Mouse (Mus musculus) hindbrain, embryonic 12.5 days (tissue): ENCODE results near the gene Gm9736. TPM values are rescaled to one million over a fixed set of nuclear protein-coding genes. Genes with fewer than 3 reads are reported as not detected.
"Not testable (repeated sequence)": the region's sequence is repeated elsewhere in the genome, so short reads cannot be mapped to it uniquely, and the experiment has no call there.

ENCODE experiments used
- ATAC-seq: fragments of 200-750 bp; cut with Nextera tagmentation; 2 replicates; pipeline ENCODE4 v1.8.0; 2017; ENCODE audit warnings: moderate TSS enrichment; ENCODE audit not compliant: low FRiP score
- H3K27ac ChIP-seq: fragments of 300-500 bp; sonication (generic); 2 replicates; pipeline ENCODE4 v1.5.1; 2016; ENCODE audit warnings: mild to moderate bottlenecking
- H3K27me3 ChIP-seq: fragments of 300-500 bp; sonication (generic); 2 replicates; pipeline ENCODE4 v1.6.1; 2016; ENCODE audit warnings: mild to moderate bottlenecking
- H3K36me3 ChIP-seq: fragments of 300-500 bp; sonication (generic); 2 replicates; pipeline ENCODE4 v1.6.1; 2016; ENCODE audit warnings: mild to moderate bottlenecking
- H3K4me1 ChIP-seq: fragments of 300-500 bp; sonication (generic); 2 replicates; pipeline ENCODE4 v1.6.1; 2016
- H3K4me2 ChIP-seq: fragments of 300-500 bp; sonication (generic); replicated peaks from 2 replicates; pipeline ENCODE4 v1.6.1; 2016; ENCODE audit warnings: mild to moderate bottlenecking
- H3K4me3 ChIP-seq: fragments of 300-500 bp; sonication (generic); 2 replicates; pipeline ENCODE4 v1.5.1; 2016; ENCODE audit warnings: mild to moderate bottlenecking
- H3K9ac ChIP-seq: fragments of 300-500 bp; sonication (generic); 2 replicates; pipeline ENCODE4 v1.6.1; 2016; ENCODE audit warnings: mild to moderate bottlenecking, moderate library complexity
- H3K9me3 ChIP-seq: fragments of 300-500 bp; sonication (generic); replicated peaks from 2 replicates; pipeline ENCODE4 v1.6.1; 2016; ENCODE audit warnings: mild to moderate bottlenecking
- WGBS: fragments of 180-500 bp; shearing (Covaris S2); methylation state at CpG from one replicate; pipeline ENCODE4 v1.1.7; 2016; 5-methylcytosine and 5-hydroxymethylcytosine counted together
- polyA plus RNA-seq: library from polyadenylated mRNA; unstranded; fragments of >200 nt; fragmentation: Nextera tagmentation; extraction: Ambion mirVana; gene quantifications from 2 replicates; pipeline ENCODE4 v1.2.1, GENCODE M21; 2016

Gm9736 gene
- not detected in 2 replicates for polyA plus RNA-seq

DNA sequence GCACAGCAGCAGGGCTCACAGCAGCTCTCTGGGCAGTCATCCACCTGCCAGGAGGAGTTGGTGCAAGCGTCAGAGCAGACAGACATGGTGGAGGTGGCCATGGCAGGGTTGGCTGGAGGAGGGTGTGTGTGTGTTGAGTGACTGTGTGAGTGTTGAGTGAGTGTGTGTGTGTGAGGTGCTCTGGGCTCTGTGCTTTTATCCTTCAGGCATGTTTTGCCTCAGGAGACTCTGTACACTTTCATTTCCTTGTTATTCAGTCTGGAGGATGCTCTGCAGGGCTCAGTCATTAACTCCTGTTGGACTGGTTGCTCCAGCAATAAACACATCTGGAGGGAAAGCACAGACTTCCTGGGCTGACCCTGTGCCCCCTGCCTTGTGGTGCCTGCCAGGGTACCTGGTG lies at the start of gene Gm9736:
Gene Gm9736, minus strand, starts transcription at position 101 of the 400 bp plus-strand sequence.
- 63% methylated on average over 1 of the region's 1 CpGs for WGBS

GRCm38 (mm10) chr10:77798921-77799508 lies 47.9 kb upstream of the Gm9736 start, which contains the start of gene Gm19668:
Gene Gm19668 (minus strand): TSS chr10:77799133.
- Histone ChIP-seq H3K9ac (no peak within 1 kb of the TSS), H3K27ac (peak within 1 kb of the TSS; percentile 40; the same call in 1 of the 2 replicates), H3K27me3 (no peaks in the 10 kb centered on the region), H3K36me3 (no peaks in the 10 kb centered on the region), H3K9me3 (no peaks in the 10 kb centered on the region), H3K4me3 (no peak within 1 kb of the TSS), H3K4me2 (no peak within 1 kb of the TSS), H3K4me1 (peaks cover 12% of the 10 kb centered on the region)
- ATAC-seq = no peak
- WGBS = 57% methylated on average over 8 of the region's 8 CpGs

More for the DNA sequence above, at the start of gene Gm9736:
- not testable (repeated sequence) for H3K27me3 ChIP-seq, ATAC-seq, H3K9ac ChIP-seq, H3K27ac ChIP-seq, H3K4me3 ChIP-seq, H3K4me2 ChIP-seq, H3K4me1 ChIP-seq, H3K36me3 ChIP-seq, H3K9me3 ChIP-seq

DNA sequence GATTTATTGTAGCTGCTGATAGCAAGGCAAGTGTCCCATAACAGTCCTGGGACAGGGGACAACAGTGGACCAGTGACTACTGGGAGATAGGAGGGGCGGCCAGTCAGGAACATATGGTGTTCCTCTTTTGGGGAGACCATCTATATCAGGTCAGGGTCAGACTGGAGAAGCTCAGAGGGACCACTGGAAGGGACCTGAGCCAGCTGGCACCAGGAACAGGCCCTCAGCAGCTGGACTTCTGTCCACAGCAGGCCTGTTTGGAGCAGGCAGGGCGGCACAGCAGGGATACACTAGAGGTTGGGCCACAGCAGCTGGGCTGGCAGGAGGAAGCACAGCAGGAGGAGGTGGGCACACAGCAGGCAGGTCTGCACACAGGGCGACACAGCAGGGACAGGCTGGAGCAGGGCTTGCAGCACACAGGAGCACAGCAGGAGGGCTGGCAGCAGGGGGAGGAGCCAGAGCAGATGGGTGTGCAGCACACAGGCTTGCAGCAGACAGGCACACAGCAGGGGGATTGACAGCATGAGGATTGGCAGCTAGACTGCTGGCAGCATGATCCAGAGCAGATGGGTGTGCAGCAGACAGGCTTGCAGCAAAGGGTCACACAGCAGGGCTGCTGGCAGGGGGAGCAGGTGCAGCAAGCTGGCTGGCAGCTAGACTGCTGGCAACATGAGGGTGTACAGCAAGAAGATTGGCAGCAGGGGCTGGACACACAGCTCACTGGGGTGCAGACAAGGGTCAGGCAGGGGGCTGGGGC lies 47.2 kb upstream of the Gm9736 start:
- H3K36me3 ChIP-seq, H3K4me3 ChIP-seq, H3K9ac ChIP-seq, H3K4me2 ChIP-seq, H3K9me3 ChIP-seq, H3K27me3 ChIP-seq, ATAC-seq: not testable (repeated sequence)
- WGBS = 37% methylated on average over 3 of the region's 3 CpGs
- peaks cover 14% of the 10 kb centered on the region for H3K4me1 ChIP-seq
- peak overlapping the region; percentile 40; the same call in 1 of the 2 replicates for H3K27ac ChIP-seq

GRCm38 (mm10) chr10:77797677-77798076 lies 46.5 kb upstream of the Gm9736 start:
- H3K36me3 ChIP-seq = no peaks in the 10 kb centered on the region
- peaks cover 14% of the 10 kb centered on the region for H3K4me1 ChIP-seq
- H3K27me3 ChIP-seq = no peaks in the 10 kb centered on the region
- no peak overlapping the region for H3K4me3 ChIP-seq
- H3K27ac ChIP-seq = no peak overlapping the region
- no peak for ATAC-seq
- WGBS = 16% methylated on average over 3 of the region's 3 CpGs
- no peaks in the 10 kb centered on the region for H3K9me3 ChIP-seq
- H3K9ac ChIP-seq = no peak overlapping the region
- H3K4me2 ChIP-seq = no peak overlapping the region

DNA sequence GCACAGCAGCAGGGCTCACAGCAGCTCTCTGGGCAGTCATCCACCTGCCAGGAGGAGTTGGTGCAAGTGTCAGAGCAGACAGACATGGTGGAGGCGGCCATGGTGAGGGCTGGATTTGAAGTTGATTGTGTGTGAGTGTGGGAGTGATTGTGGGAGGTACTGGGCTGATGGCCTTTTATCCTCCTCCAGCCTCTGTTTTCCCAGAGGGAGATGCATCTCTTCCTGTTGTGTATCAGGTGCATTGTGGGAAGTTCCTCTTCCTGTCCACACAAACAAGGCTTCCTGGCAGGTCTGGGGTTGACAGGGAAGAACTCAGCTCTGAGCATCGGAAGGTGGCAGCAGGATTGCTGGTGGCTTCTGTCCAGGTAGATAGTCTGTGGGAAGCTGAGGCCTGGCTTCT lies 43.8 kb upstream of the Gm9736 start, which contains the start of gene Gm9639:
Gene Gm9639, minus strand, starts transcription at position 101 of the 400 bp plus-strand sequence.
- no peaks in the 10 kb centered on the region for H3K9me3 ChIP-seq
- no peak for ATAC-seq
- H3K4me3 ChIP-seq = no peak within 1 kb of the TSS
- H3K27ac ChIP-seq = no peak within 1 kb of the TSS
- no peak within 1 kb of the TSS for H3K4me2 ChIP-seq
- no peak within 1 kb of the TSS for H3K9ac ChIP-seq
- WGBS = 45% methylated on average over 2 of the region's 2 CpGs
- H3K27me3 ChIP-seq = no peaks in the 10 kb centered on the region
- H3K36me3 ChIP-seq = no peaks in the 10 kb centered on the region
- peaks cover 14% of the 10 kb centered on the region for H3K4me1 ChIP-seq

DNA sequence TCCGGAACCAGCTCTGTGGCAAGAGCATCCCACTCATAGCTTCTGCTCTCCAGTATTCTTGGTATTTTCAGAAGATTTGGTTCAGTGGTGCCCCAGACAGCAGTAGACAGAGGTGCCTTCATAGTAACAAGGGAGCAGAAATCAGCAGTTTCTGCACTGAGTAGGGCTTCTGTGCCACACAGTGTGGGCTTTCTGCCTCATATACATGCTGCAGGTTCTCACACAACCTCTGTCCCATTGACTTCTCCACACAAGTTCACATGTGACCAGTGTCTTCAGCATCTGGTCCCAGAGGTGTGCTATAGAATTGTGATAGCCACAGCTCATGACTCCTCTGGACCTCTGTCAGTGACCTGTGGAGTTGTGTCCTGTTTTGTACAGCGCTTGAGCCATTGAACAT lies 37.5 kb upstream of the Gm9736 start:
- H3K9me3 ChIP-seq = no peaks in the 10 kb centered on the region
- WGBS = 81% methylated on average over 2 of the region's 2 CpGs
- H3K27ac ChIP-seq = no peak overlapping the region
- no peaks in the 10 kb centered on the region for H3K36me3 ChIP-seq
- H3K9ac ChIP-seq = no peak overlapping the region
- no peaks in the 10 kb centered on the region for H3K4me1 ChIP-seq
- H3K4me2 ChIP-seq = no peak overlapping the region
- no peak for ATAC-seq
- no peaks in the 10 kb centered on the region for H3K27me3 ChIP-seq
- no peak overlapping the region for H3K4me3 ChIP-seq

DNA sequence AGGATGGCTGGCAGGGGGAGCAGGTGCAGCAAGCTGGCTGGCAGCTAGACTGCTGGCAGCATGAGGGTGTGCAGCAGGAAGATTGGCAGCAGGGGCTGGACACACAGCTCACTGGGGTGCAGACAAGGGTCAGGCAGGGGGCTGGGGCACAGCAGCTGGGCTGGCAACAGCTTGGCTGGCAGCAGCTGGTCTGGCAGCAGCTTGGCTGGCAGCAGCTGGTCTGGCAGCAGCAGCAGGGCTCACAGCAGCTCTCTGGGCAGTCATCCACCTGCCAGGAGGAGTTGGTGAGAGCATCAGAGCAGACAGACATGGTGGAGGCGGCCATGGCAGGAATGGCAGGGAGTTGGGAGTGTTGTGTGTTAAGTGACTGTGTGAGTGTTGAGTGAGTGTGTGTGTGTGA lies 36.7 kb upstream of the Gm9736 start, which contains the start of gene Gm7137:
Gene Gm7137, minus strand, starts transcription at position 325 of the 400 bp plus-strand sequence.
- not testable (repeated sequence) for H3K9ac ChIP-seq, H3K4me3 ChIP-seq, H3K36me3 ChIP-seq, H3K4me2 ChIP-seq, H3K27me3 ChIP-seq, H3K27ac ChIP-seq, H3K4me1 ChIP-seq, H3K9me3 ChIP-seq, ATAC-seq
- 50% methylated on average over 1 of the region's 1 CpGs for WGBS

DNA sequence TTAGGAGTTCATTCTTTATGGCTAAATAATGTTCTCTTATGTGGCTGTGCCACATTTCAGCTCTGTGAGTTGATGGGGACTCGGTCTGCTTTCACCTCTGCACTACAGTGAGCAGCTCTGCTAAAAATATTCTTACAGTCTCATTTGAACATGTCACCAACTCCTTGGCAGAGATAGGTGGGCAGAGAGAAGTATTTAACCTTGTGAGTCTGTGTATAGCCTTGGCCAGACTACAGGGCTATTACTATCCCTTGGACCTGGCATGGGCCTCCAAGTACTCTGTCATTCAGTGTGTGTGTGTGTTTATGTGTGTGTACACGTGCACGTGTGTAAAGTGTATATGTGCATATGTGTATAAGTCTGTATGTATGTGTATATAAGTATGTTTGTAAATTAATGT lies 32.2 kb upstream of the Gm9736 start:
- H3K4me1 ChIP-seq, H3K27me3 ChIP-seq, H3K9ac ChIP-seq, H3K36me3 ChIP-seq, H3K4me3 ChIP-seq, H3K9me3 ChIP-seq, ATAC-seq, H3K4me2 ChIP-seq, H3K27ac ChIP-seq: not testable (repeated sequence)
- WGBS = 98% methylated on average over 3 of the region's 3 CpGs

DNA sequence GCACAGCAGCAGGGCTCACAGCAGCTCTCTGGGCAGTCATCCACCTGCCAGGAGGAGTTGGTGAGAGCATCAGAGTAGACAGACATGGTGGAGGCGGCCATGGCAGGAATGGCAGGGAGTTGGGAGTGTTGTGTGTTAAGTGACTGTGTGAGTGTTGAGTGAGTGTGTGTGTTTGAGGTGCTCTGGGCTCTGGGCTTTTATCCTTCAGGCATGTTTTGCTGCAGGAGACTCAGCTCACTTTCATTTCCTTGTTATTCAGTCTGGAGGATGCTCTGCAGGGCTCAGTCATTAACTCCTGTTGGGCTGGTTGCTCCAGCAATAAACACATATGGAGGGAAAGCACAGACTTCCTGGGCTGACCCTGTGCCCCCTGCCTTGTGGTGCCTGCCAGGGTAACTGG lies 31.3 kb upstream of the Gm9736 start, which contains the start of gene Gm3250:
Gene Gm3250, minus strand, starts transcription at position 101 of the 400 bp plus-strand sequence.
- H3K9me3 ChIP-seq, H3K4me1 ChIP-seq, H3K27me3 ChIP-seq, H3K36me3 ChIP-seq, ATAC-seq, H3K9ac ChIP-seq, H3K4me3 ChIP-seq, H3K27ac ChIP-seq, H3K4me2 ChIP-seq: not testable (repeated sequence)
- 22% methylated on average over 1 of the region's 1 CpGs for WGBS

DNA sequence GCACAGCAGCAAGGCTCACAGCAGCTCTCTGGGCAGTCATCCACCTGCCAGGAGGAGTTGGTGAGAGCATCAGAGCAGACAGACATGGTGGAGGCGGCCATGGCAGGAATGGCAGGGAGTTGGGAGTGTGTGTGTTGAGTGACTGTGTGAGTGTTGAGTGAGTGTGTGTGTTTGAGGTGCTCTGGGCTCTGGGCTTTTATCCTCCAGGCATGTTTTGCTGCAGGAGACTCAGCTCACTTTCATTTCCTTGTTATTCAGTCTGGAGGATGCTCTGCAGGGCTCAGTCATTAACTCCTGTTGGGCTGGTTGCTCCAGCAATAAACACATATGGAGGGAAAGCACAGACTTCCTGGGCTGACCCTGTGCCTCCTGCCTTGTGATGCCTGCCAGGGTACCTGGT lies 25.7 kb upstream of the Gm9736 start, which contains the start of gene Gm7138:
Gene Gm7138, minus strand, starts transcription at position 101 of the 400 bp plus-strand sequence.
- H3K27me3 ChIP-seq, H3K9ac ChIP-seq, H3K4me3 ChIP-seq, H3K27ac ChIP-seq, H3K4me1 ChIP-seq, H3K36me3 ChIP-seq, H3K4me2 ChIP-seq, ATAC-seq, H3K9me3 ChIP-seq: not testable (repeated sequence)
- WGBS = 20% methylated on average over 1 of the region's 1 CpGs

DNA sequence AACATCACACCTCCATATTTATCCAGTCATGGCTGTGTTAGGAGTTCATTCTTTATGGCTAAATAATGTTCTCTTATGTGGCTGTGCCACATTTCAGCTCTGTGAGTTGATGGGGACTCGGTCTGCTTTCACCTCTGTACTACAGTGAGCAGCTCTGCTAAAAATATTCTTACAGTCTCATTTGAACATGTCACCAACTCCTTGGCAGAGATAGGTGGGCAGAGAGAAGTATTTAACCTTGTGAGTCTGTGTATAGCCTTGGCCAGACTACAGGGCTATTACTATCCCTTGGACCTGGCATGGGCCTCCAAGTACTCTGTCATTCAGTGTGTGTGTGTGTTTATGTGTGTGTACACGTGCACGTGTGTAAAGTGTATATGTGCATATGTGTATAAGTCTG lies 21.0 kb upstream of the Gm9736 start:
- not testable (repeated sequence) for H3K27me3 ChIP-seq, H3K9me3 ChIP-seq, H3K4me3 ChIP-seq, ATAC-seq, H3K9ac ChIP-seq, H3K27ac ChIP-seq, H3K4me1 ChIP-seq, H3K36me3 ChIP-seq, H3K4me2 ChIP-seq
- 92% methylated on average over 1 of the region's 3 CpGs for WGBS

DNA sequence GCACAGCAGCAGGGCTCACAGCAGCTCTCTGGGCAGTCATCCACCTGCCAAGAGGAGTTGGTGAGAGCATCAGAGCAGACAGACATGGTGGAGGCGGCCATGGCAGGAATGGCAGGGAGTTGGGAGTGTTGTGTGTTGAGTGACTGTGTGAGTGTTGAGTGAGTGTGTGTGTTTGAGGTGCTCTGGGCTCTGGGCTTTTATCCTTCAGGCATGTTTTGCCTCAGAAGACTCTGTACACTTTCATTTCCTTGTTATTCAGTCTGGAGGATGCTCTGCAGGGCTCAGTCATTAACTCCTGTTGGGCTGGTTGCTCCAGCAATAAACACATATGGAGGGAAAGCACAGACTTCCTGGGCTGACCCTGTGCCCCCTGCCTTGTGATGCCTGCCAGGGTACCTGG lies 20.1 kb upstream of the Gm9736 start, which contains the start of gene Gm3238:
Gene Gm3238, minus strand, starts transcription at position 101 of the 400 bp plus-strand sequence.
- H3K27ac ChIP-seq, H3K4me1 ChIP-seq, H3K9me3 ChIP-seq, H3K4me3 ChIP-seq, H3K4me2 ChIP-seq, H3K27me3 ChIP-seq, H3K9ac ChIP-seq, H3K36me3 ChIP-seq, ATAC-seq: not testable (repeated sequence)
- WGBS = 80% methylated on average over 1 of the region's 1 CpGs
